Mouse (Mus musculus): ENCODE data around the gene Ciz1.

Gene Ciz1

GRCm38 (mm10) chr2:32352151-32353006, at the start of gene Ciz1:
Gene Ciz1 (plus strand): TSS chr2:32352327.
- DNase-seq (ENCODE audit: low spot score) = peak; percentile 56

- no peak for DNase-seq (ENCODE audit: low spot score)
Observed at GRCm38 (mm10) chr2:32302952-32303351, 49.2 kb upstream of the Ciz1 start.

GRCm38 (mm10) chr2:32304145-32304832, 47.8 kb upstream of the Ciz1 start:
- peak; percentile 85 for DNase-seq (ENCODE audit: low spot score)

GRCm38 (mm10) chr2:32305668-32306067, 46.5 kb upstream of the Ciz1 start:
- no peak for DNase-seq (ENCODE audit: low spot score)

GRCm38 (mm10) chr2:32306176-32306575, 46.0 kb upstream of the Ciz1 start:
- no peak for DNase-seq (ENCODE audit: low spot score)

- DNase-seq (ENCODE audit: low spot score) = no peak
Observed at GRCm38 (mm10) chr2:32307247-32307798, 44.8 kb upstream of the Ciz1 start.

GRCm38 (mm10) chr2:32307941-32308760, 44.0 kb upstream of the Ciz1 start:
- DNase-seq (ENCODE audit: low spot score) = peak; percentile 85

GRCm38 (mm10) chr2:32308870-32309568, 43.1 kb upstream of the Ciz1 start:
- no peak for DNase-seq (ENCODE audit: low spot score)

GRCm38 (mm10) chr2:32310096-32310845, 41.9 kb upstream of the Ciz1 start:
- no peak for DNase-seq (ENCODE audit: low spot score)

GRCm38 (mm10) chr2:32311443-32312317, 40.4 kb upstream of the Ciz1 start:
- DNase-seq (ENCODE audit: low spot score) = no peak

- peak; percentile 94 for DNase-seq (ENCODE audit: low spot score)
Observed at GRCm38 (mm10) chr2:32312318-32312964, 39.7 kb upstream of the Ciz1 start.

GRCm38 (mm10) chr2:32314831-32315230, 37.3 kb upstream of the Ciz1 start:
- no peak for DNase-seq (ENCODE audit: low spot score)

- peak; percentile 59 for DNase-seq (ENCODE audit: low spot score)
Observed at GRCm38 (mm10) chr2:32315751-32316150, 36.4 kb upstream of the Ciz1 start.

GRCm38 (mm10) chr2:32316887-32317656, 35.1 kb upstream of the Ciz1 start:
- DNase-seq (ENCODE audit: low spot score) = peak; percentile 56

GRCm38 (mm10) chr2:32317791-32318417, 34.2 kb upstream of the Ciz1 start:
- DNase-seq (ENCODE audit: low spot score) = peak; percentile 91

GRCm38 (mm10) chr2:32318709-32319585, 33.2 kb upstream of the Ciz1 start:
- no peak for DNase-seq (ENCODE audit: low spot score)
